Mouse (Mus musculus): ENCODE data around the gene Iqck. TPM values are rescaled to one million over a fixed set of nuclear protein-coding genes. Genes with fewer than 3 reads are reported as not detected.

The Iqck gene
- polyA plus RNA-seq, 1 experiment from 2014 or later = 2.0 TPM

GRCm38 (mm10) chr7:118855877-118856304 is 339 bp downstream of the Iqck start, which contains the start of gene Knop1:
Knop1 (minus strand) TSS chr7:118856254.
- no peaks in the 10 kb centered on the region for H3K27me3 ChIP-seq (ENCODE audit: control insufficient read depth, insufficient read depth, low read length)
- WGBS = under 1% methylated on average over 46 of the region's 46 CpGs
- peaks cover 8% of the 10 kb centered on the region; the same call in 1 of the 2 replicates for H3K4me1 ChIP-seq (ENCODE audit: control insufficient read depth, insufficient read depth, low read length)
- ATAC-seq (ENCODE audit: insufficient number of reproducible peaks, insufficient read depth, low FRiP score, low read depth) = peak; percentile 82
- no peaks in the 10 kb centered on the region for H3K9me3 ChIP-seq (ENCODE audit: control insufficient read depth, low read depth, low read length)
- H3K36me3 ChIP-seq (ENCODE audit: control insufficient read depth, insufficient read depth, low read length) = peaks cover 17% of the 10 kb centered on the region; the same call in 1 of the 2 replicates
- H3K4me3 ChIP-seq (ENCODE audit: low read depth, low read length) = peak within 1 kb of the TSS; percentile 82
- H3K4me2 ChIP-seq (replicated peaks; ENCODE audit: low read depth, low read length) = peak within 1 kb of the TSS; percentile 48
- peak within 1 kb of the TSS; percentile 55; the same call in 1 of the 2 replicates for H3K27ac ChIP-seq (ENCODE audit: low read length)
- peak within 1 kb of the TSS; percentile 60 for H3K9ac ChIP-seq (replicated peaks; ENCODE audit: low read depth, low read length)

- no peak for ATAC-seq (ENCODE audit: insufficient number of reproducible peaks, insufficient read depth, low FRiP score, low read depth)
- 73% methylated on average over 1 of the region's 1 CpGs for WGBS
- H3K4me3 ChIP-seq (ENCODE audit: low read depth, low read length) = no peak overlapping the region
These were observed 3.1 kb downstream of the Iqck start for GRCm38 (mm10) chr7:118858640-118859039.

GRCm38 (mm10) chr7:118865362-118865761 is 9.8 kb downstream of the Iqck start:
- Histone ChIP-seq H3K9ac (replicated peaks; ENCODE audit: low read depth, low read length) (no peak overlapping the region), H3K4me2 (replicated peaks; ENCODE audit: low read depth, low read length) (no peak overlapping the region), H3K27me3 (ENCODE audit: control insufficient read depth, insufficient read depth, low read length) (no peaks in the 10 kb centered on the region), H3K27ac (ENCODE audit: low read length) (no peak overlapping the region), H3K4me3 (ENCODE audit: low read depth, low read length) (no peak overlapping the region), H3K4me1 (ENCODE audit: control insufficient read depth, insufficient read depth, low read length) (no peaks in the 10 kb centered on the region), H3K36me3 (ENCODE audit: control insufficient read depth, insufficient read depth, low read length) (no peaks in the 10 kb centered on the region), H3K9me3 (ENCODE audit: control insufficient read depth, low read depth, low read length) (no peaks in the 10 kb centered on the region)
- no peak for ATAC-seq (ENCODE audit: insufficient number of reproducible peaks, insufficient read depth, low FRiP score, low read depth)
- WGBS = 64% methylated on average over 2 of the region's 2 CpGs

More at GRCm38 (mm10) chr7:118858640-118859039, 3.1 kb downstream of the Iqck start:
- Histone ChIP-seq H3K4me2 (replicated peaks; ENCODE audit: low read depth, low read length) (no peak overlapping the region), H3K9ac (replicated peaks; ENCODE audit: low read depth, low read length) (no peak overlapping the region), H3K27me3 (ENCODE audit: control insufficient read depth, insufficient read depth, low read length) (no peaks in the 10 kb centered on the region), H3K27ac (ENCODE audit: low read length) (no peak overlapping the region), H3K9me3 (ENCODE audit: control insufficient read depth, low read depth, low read length) (no peaks in the 10 kb centered on the region), H3K4me1 (ENCODE audit: control insufficient read depth, insufficient read depth, low read length) (peaks cover 8% of the 10 kb centered on the region; the same call in 1 of the 2 replicates), H3K36me3 (ENCODE audit: control insufficient read depth, insufficient read depth, low read length) (no peaks in the 10 kb centered on the region)

- no peak for ATAC-seq (ENCODE audit: insufficient number of reproducible peaks, insufficient read depth, low FRiP score, low read depth)
- H3K4me1 ChIP-seq (ENCODE audit: control insufficient read depth, insufficient read depth, low read length) = no peaks in the 10 kb centered on the region
- H3K9ac ChIP-seq (replicated peaks; ENCODE audit: low read depth, low read length) = no peak overlapping the region
- H3K9me3 ChIP-seq (ENCODE audit: control insufficient read depth, low read depth, low read length) = no peaks in the 10 kb centered on the region
- no peaks in the 10 kb centered on the region for H3K36me3 ChIP-seq (ENCODE audit: control insufficient read depth, insufficient read depth, low read length)
- no peak overlapping the region for H3K4me2 ChIP-seq (replicated peaks; ENCODE audit: low read depth, low read length)
- H3K27me3 ChIP-seq (ENCODE audit: control insufficient read depth, insufficient read depth, low read length) = no peaks in the 10 kb centered on the region
- 85% methylated on average over 3 of the region's 3 CpGs for WGBS
- no peak overlapping the region for H3K27ac ChIP-seq (ENCODE audit: low read length)
- no peak overlapping the region for H3K4me3 ChIP-seq (ENCODE audit: low read depth, low read length)
These were observed 24.0 kb downstream of the Iqck start for GRCm38 (mm10) chr7:118879466-118880029.

GRCm38 (mm10) chr7:118883957-118884356 is 28.4 kb downstream of the Iqck start:
- Histone ChIP-seq H3K4me1 (ENCODE audit: control insufficient read depth, insufficient read depth, low read length) (no peaks in the 10 kb centered on the region; the same call in 1 of the 2 replicates), H3K36me3 (ENCODE audit: control insufficient read depth, insufficient read depth, low read length) (no peaks in the 10 kb centered on the region), H3K9ac (replicated peaks; ENCODE audit: low read depth, low read length) (no peak overlapping the region), H3K4me3 (ENCODE audit: low read depth, low read length) (no peak overlapping the region), H3K4me2 (replicated peaks; ENCODE audit: low read depth, low read length) (no peak overlapping the region), H3K27me3 (ENCODE audit: control insufficient read depth, insufficient read depth, low read length) (no peaks in the 10 kb centered on the region), H3K27ac (ENCODE audit: low read length) (no peak overlapping the region), H3K9me3 (ENCODE audit: control insufficient read depth, low read depth, low read length) (no peaks in the 10 kb centered on the region)
- ATAC-seq (ENCODE audit: insufficient number of reproducible peaks, insufficient read depth, low FRiP score, low read depth) = no peak
- WGBS = 55% methylated on average over 4 of the region's 4 CpGs

GRCm38 (mm10) chr7:118884969-118885368 is 29.4 kb downstream of the Iqck start:
- Histone ChIP-seq H3K36me3 (ENCODE audit: control insufficient read depth, insufficient read depth, low read length) (no peaks in the 10 kb centered on the region), H3K4me2 (replicated peaks; ENCODE audit: low read depth, low read length) (no peak overlapping the region), H3K27ac (ENCODE audit: low read length) (no peak overlapping the region), H3K4me3 (ENCODE audit: low read depth, low read length) (no peak overlapping the region), H3K4me1 (ENCODE audit: control insufficient read depth, insufficient read depth, low read length) (no peaks in the 10 kb centered on the region; the same call in 1 of the 2 replicates), H3K27me3 (ENCODE audit: control insufficient read depth, insufficient read depth, low read length) (no peaks in the 10 kb centered on the region), H3K9me3 (ENCODE audit: control insufficient read depth, low read depth, low read length) (no peaks in the 10 kb centered on the region), H3K9ac (replicated peaks; ENCODE audit: low read depth, low read length) (no peak overlapping the region)
- WGBS = 74% methylated on average over 4 of the region's 4 CpGs
- ATAC-seq (ENCODE audit: insufficient number of reproducible peaks, insufficient read depth, low FRiP score, low read depth) = no peak

GRCm38 (mm10) chr7:118887303-118888055 is 31.9 kb downstream of the Iqck start:
- H3K4me3 ChIP-seq (ENCODE audit: low read depth, low read length) = no peak overlapping the region
- WGBS = 46% methylated on average over 6 of the region's 6 CpGs
- H3K27me3 ChIP-seq (ENCODE audit: control insufficient read depth, insufficient read depth, low read length) = no peaks in the 10 kb centered on the region
- no peak overlapping the region for H3K4me2 ChIP-seq (replicated peaks; ENCODE audit: low read depth, low read length)
- no peaks in the 10 kb centered on the region for H3K36me3 ChIP-seq (ENCODE audit: control insufficient read depth, insufficient read depth, low read length)
- ATAC-seq (ENCODE audit: insufficient number of reproducible peaks, insufficient read depth, low FRiP score, low read depth) = no peak
- H3K27ac ChIP-seq (ENCODE audit: low read length) = no peak overlapping the region
- no peaks in the 10 kb centered on the region for H3K9me3 ChIP-seq (ENCODE audit: control insufficient read depth, low read depth, low read length)
- H3K9ac ChIP-seq (replicated peaks; ENCODE audit: low read depth, low read length) = no peak overlapping the region
- no peaks in the 10 kb centered on the region; the same call in 1 of the 2 replicates for H3K4me1 ChIP-seq (ENCODE audit: control insufficient read depth, insufficient read depth, low read length)

- WGBS = 19% methylated on average over 3 of the region's 3 CpGs
- Histone ChIP-seq H3K4me3 (ENCODE audit: low read depth, low read length) (no peak overlapping the region), H3K4me1 (ENCODE audit: control insufficient read depth, insufficient read depth, low read length) (no peaks in the 10 kb centered on the region; the same call in 1 of the 2 replicates), H3K36me3 (ENCODE audit: control insufficient read depth, insufficient read depth, low read length) (no peaks in the 10 kb centered on the region), H3K9ac (replicated peaks; ENCODE audit: low read depth, low read length) (no peak overlapping the region), H3K27ac (ENCODE audit: low read length) (no peak overlapping the region), H3K27me3 (ENCODE audit: control insufficient read depth, insufficient read depth, low read length) (no peaks in the 10 kb centered on the region), H3K9me3 (ENCODE audit: control insufficient read depth, low read depth, low read length) (no peaks in the 10 kb centered on the region), H3K4me2 (replicated peaks; ENCODE audit: low read depth, low read length) (no peak overlapping the region)
- ATAC-seq (ENCODE audit: insufficient number of reproducible peaks, insufficient read depth, low FRiP score, low read depth) = no peak
These were observed 33.6 kb downstream of the Iqck start for GRCm38 (mm10) chr7:118889046-118889680.

All from stomach, embryonic 14.5 days (tissue).